Mouse (Mus musculus) lung, postnatal 0 days (tissue): ENCODE data around the gene Map3k10. TPM values are rescaled to one million over a fixed set of nuclear protein-coding genes. Genes with fewer than 3 reads are reported as not detected.

Experiments
- ATAC-seq: fragments of 200-750 bp; cut with Nextera tagmentation; 2 replicates; pipeline ENCODE4 v1.8.0; 2017; ENCODE audit warnings: moderate library complexity
- DNase-seq: peaks from one replicate; pipeline ENCODE4 v3.0.0-alpha.2; 2016; ENCODE audit warnings: low spot score
- H3K27ac ChIP-seq: fragments of 300-500 bp; sonication (generic); 2 replicates; pipeline ENCODE4 v1.5.1; 2014; ENCODE audit warnings: antibody characterized with exemption, mild to moderate bottlenecking, low read length, mixed read lengths
- H3K27me3 ChIP-seq: fragments of 300-500 bp; sonication (generic); replicated peaks from 2 replicates; pipeline ENCODE4 v1.6.1; 2014; ENCODE audit warnings: low read length, mixed read lengths; ENCODE audit not compliant: insufficient read depth
- H3K36me3 ChIP-seq: fragments of 300-500 bp; sonication (generic); 2 replicates; pipeline ENCODE4 v1.6.1; 2014; ENCODE audit warnings: low read length, mixed read lengths; ENCODE audit not compliant: insufficient read depth
- H3K4me1 ChIP-seq: fragments of 300-500 bp; sonication (generic); 2 replicates; pipeline ENCODE4 v1.6.1; 2014; ENCODE audit warnings: antibody characterized with exemption, low read depth, low read length, mixed read lengths; ENCODE audit not compliant: insufficient read depth
- H3K4me2 ChIP-seq: fragments of 300-500 bp; sonication (generic); replicated peaks from 2 replicates; pipeline ENCODE4 v1.6.1; 2014; ENCODE audit warnings: low read depth, mild to moderate bottlenecking, low read length, moderate library complexity, mixed read lengths
- H3K4me3 ChIP-seq: fragments of 300-500 bp; sonication (generic); 2 replicates; pipeline ENCODE4 v1.5.1; 2014; ENCODE audit warnings: low read depth, low read length
- H3K9ac ChIP-seq: fragments of 300-500 bp; sonication (generic); replicated peaks from 2 replicates; pipeline ENCODE4 v1.6.1; 2014; ENCODE audit warnings: low read depth, mild to moderate bottlenecking
- H3K9me3 ChIP-seq: fragments of 300-500 bp; sonication (generic); 2 replicates; pipeline ENCODE4 v1.6.1; 2016; ENCODE audit warnings: low read length, mixed read lengths
- CTCF ChIP-seq: IDR thresholded peaks from 2 replicates; pipeline ENCODE4 v1.5.1; 2016; ENCODE audit warnings: antibody characterized with exemption, mild to moderate bottlenecking
- EP300 ChIP-seq: IDR thresholded peaks from 2 replicates; pipeline ENCODE4 v1.6.1; 2016; ENCODE audit warnings: antibody characterized with exemption, mild to moderate bottlenecking, control low read depth
- WGBS: fragments of 180-500 bp; shearing (Covaris S2); extraction: QIAGEN DNeasy Blood & Tissue Kit; methylation state at CpG from one replicate; pipeline ENCODE4 v1.1.7; 2014; 5-methylcytosine and 5-hydroxymethylcytosine counted together
- polyA plus RNA-seq: library from polyadenylated mRNA; unstranded; fragments of >200 nt; fragmentation: Nextera tagmentation; extraction: Ambion mirVana; gene quantifications from 2 replicates; pipeline ENCODE4 v1.2.1, GENCODE M21; 2015

Gene Map3k10
- polyA plus RNA-seq, 1 experiment from 2014 or later = 4.9 TPM

- H3K4me1 ChIP-seq = peaks cover 13% of the 10 kb centered on the region
- no peak for ATAC-seq
- 38% methylated on average over 14 of the region's 14 CpGs for WGBS
- no peaks in the 10 kb centered on the region for H3K27me3 ChIP-seq
- no peaks in the 10 kb centered on the region for H3K36me3 ChIP-seq
- H3K9ac ChIP-seq = no peak overlapping the region
- TF ChIP-seq EP300 (no peak), CTCF (no peak)
- no peak overlapping the region; the same call in 1 of the 2 replicates for H3K4me2 ChIP-seq
- H3K9me3 ChIP-seq = no peaks in the 10 kb centered on the region
- peak overlapping the region; percentile 93; the same call in 1 of the 2 replicates for H3K4me3 ChIP-seq
- DNase-seq = no peak
- no peak overlapping the region for H3K27ac ChIP-seq
Measured at GRCm38 (mm10) chr7:27675222-27675612, 819 bp upstream of the Map3k10 start.

GRCm38 (mm10) chr7:27674195-27674521 lies 240 bp downstream of the Map3k10 start:
- DNase-seq = no peak
- 5% methylated on average over 29 of the region's 38 CpGs for WGBS
- H3K4me2 ChIP-seq = peak overlapping the region; percentile 100
- peak overlapping the region; percentile 60 for H3K9ac ChIP-seq
- ATAC-seq = peak; percentile 65
- H3K27me3 ChIP-seq = no peaks in the 10 kb centered on the region
- H3K4me1 ChIP-seq = peaks cover 13% of the 10 kb centered on the region
- H3K36me3 ChIP-seq = no peaks in the 10 kb centered on the region
- H3K27ac ChIP-seq = no peak overlapping the region
- no peaks in the 10 kb centered on the region for H3K9me3 ChIP-seq
- H3K4me3 ChIP-seq = peak overlapping the region; percentile 93
- TF ChIP-seq EP300 = no peak
- TF ChIP-seq CTCF = no peak

GRCm38 (mm10) chr7:27673575-27674131 lies 745 bp downstream of the Map3k10 start:
- H3K36me3 ChIP-seq = no peaks in the 10 kb centered on the region
- H3K27me3 ChIP-seq = no peaks in the 10 kb centered on the region
- H3K9ac ChIP-seq = peak overlapping the region; percentile 60
- 2% methylated on average over 40 of the region's 52 CpGs for WGBS
- H3K9me3 ChIP-seq = no peaks in the 10 kb centered on the region
- H3K4me2 ChIP-seq = peak overlapping the region; percentile 100
- TF ChIP-seq EP300 (no peak), CTCF (no peak)
- ATAC-seq (no peak), DNase-seq (no peak)
- no peak overlapping the region for H3K27ac ChIP-seq
- H3K4me1 ChIP-seq = peaks cover 13% of the 10 kb centered on the region
- peak overlapping the region; percentile 93 for H3K4me3 ChIP-seq

GRCm38 (mm10) chr7:27673064-27673574 lies 1.3 kb downstream of the Map3k10 start:
- ATAC-seq (no peak), DNase-seq (no peak)
- Histone ChIP-seq H3K4me3 (peak overlapping the region; percentile 93), H3K9ac (peak overlapping the region; percentile 60), H3K9me3 (no peaks in the 10 kb centered on the region), H3K4me2 (peak overlapping the region; percentile 100), H3K27me3 (no peaks in the 10 kb centered on the region), H3K36me3 (no peaks in the 10 kb centered on the region), H3K4me1 (peaks cover 13% of the 10 kb centered on the region), H3K27ac (no peak overlapping the region)
- 50% methylated on average over 9 of the region's 9 CpGs for WGBS
- TF ChIP-seq EP300 (no peak), CTCF (peak; percentile 35)

- H3K9me3 ChIP-seq = no peaks in the 10 kb centered on the region
- no peak for ATAC-seq
- no peak overlapping the region for H3K4me2 ChIP-seq
- no peaks in the 10 kb centered on the region for H3K36me3 ChIP-seq
- no peaks in the 10 kb centered on the region for H3K4me1 ChIP-seq
- TF ChIP-seq CTCF (no peak), EP300 (no peak)
- no peak overlapping the region for H3K27ac ChIP-seq
- H3K9ac ChIP-seq = no peak overlapping the region
- 0 out of 2 replicates have a peak, but pooled peaks cover 4% of the 10 kb centered on the region for H3K27me3 ChIP-seq
- no peak overlapping the region for H3K4me3 ChIP-seq
- no peak for DNase-seq
- WGBS = 94% methylated on average over 4 of the region's 4 CpGs
Measured at GRCm38 (mm10) chr7:27662038-27662437, 12.4 kb downstream of the Map3k10 start.

GRCm38 (mm10) chr7:27658712-27659663 lies 15.4 kb downstream of the Map3k10 start:
- 58% methylated on average over 14 of the region's 14 CpGs for WGBS
- no peak for ATAC-seq

More at GRCm38 (mm10) chr7:27658712-27659663, 15.4 kb downstream of the Map3k10 start:
- no peak for DNase-seq
- Histone ChIP-seq H3K9ac (no peak overlapping the region), H3K4me1 (no peaks in the 10 kb centered on the region), H3K9me3 (no peaks in the 10 kb centered on the region), H3K36me3 (no peaks in the 10 kb centered on the region), H3K4me2 (no peak overlapping the region), H3K27ac (no peak overlapping the region), H3K4me3 (no peak overlapping the region), H3K27me3 (peaks cover 14% of the 10 kb centered on the region)
- TF ChIP-seq CTCF (no peak), EP300 (no peak)
